Mouse (Mus musculus) cortical plate, adult 2 months (tissue): ENCODE results near the gene Ptpre. TPM values are rescaled to one million over a fixed set of nuclear protein-coding genes. Genes with fewer than 3 reads are reported as not detected.

ENCODE experiments used
- H3K27ac ChIP-seq: fragments of 200-500 bp; 2 replicates; pipeline ENCODE4 v1.5.1; 2012; ENCODE audit warnings: low read length, control low read depth, inconsistent platforms; ENCODE audit not compliant: insufficient read depth
- H3K4me1 ChIP-seq: fragments of 200-500 bp; 2 replicates; pipeline ENCODE4 v1.6.1; 2011; ENCODE audit warnings: low read length; ENCODE audit not compliant: control insufficient read depth, insufficient read depth
- H3K4me3 ChIP-seq: fragments of 200-500 bp; 2 replicates; pipeline ENCODE4 v1.5.1; 2011; ENCODE audit warnings: mild to moderate bottlenecking, low read length, control low read depth; ENCODE audit not compliant: insufficient read depth
- CTCF ChIP-seq: fragments of 200-500 bp; IDR thresholded peaks from 2 replicates; pipeline ENCODE4 v1.5.1; 2011; ENCODE audit warnings: mild to moderate bottlenecking, control low read depth, low read length; ENCODE audit not compliant: insufficient read depth; ENCODE audit errors: extremely low read depth
- POLR2A ChIP-seq: fragments of 200-500 bp; IDR thresholded peaks from 2 replicates; pipeline ENCODE4 v1.6.1; 2011; ENCODE audit warnings: mild to moderate bottlenecking, low read length, control low read depth; ENCODE audit not compliant: insufficient read depth; ENCODE audit errors: extremely low read depth
- polyA plus RNA-seq: library from polyadenylated mRNA; depleted of rRNA; stranded (reverse); fragments of >200 nt; gene quantifications from 2 replicates; pipeline ENCODE4 v1.2.3, GENCODE M21; 2012; rRNA removed

The Ptpre gene
- polyA plus RNA-seq, 1 experiment, result 13.3 TPM

DNA sequence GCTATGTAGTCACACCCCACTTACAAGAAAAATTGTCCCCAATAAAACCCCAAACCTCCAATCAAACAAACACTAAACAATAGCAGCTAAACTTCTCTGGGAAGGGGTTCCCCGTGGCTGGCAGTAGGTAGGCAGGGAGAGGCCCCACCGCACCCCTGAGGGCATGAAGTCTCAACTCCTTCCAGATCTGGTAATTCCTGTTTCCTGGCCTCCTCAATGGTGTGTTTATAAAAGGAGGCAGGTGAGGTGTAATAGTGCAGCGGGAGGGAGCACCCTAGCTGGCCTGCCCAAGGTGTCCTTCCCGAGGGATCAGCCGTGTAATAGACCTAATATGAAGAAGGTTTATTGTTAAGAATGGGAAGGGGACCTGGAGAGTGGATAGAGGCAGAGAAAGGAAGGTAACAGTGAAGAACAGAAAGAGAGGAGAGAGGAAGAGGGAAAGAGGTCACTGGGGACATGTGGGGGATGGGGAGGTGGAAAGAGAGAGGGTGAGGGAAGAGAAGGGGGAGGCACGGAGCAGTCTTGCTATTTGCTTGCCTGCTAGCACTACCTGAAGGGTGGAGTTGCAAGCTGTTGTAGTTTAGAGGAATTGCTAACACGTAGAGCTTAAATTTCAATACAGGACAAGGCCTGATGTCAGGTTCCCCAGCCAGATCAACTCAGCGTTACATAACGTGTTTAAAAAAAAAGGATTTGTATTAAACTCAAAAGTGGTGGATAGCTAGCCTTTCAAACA, 197.8 kb downstream of the Ptpre start:
- Histone ChIP-seq H3K4me1 (no peaks in the 10 kb centered on the region), H3K27ac (no peak overlapping the region), H3K4me3 (no peak overlapping the region)
- no peak for TF ChIP-seq CTCF
- no peak for TF ChIP-seq POLR2A

Other genes starting within 250 kb of the Ptpre start
- not detected in 2 replicates for gene Foxi2, start 127.2 kb upstream of the Ptpre start, polyA plus RNA-seq
- gene Clrn3, start 8.8 kb upstream of the Ptpre start, polyA plus RNA-seq, result not detected in 2 replicates
- 0.28 and 0.63 TPM in 2 replicates for gene Mki67, start 178.9 kb downstream of the Ptpre start, polyA plus RNA-seq